Mouse (Mus musculus): ENCODE measurements around the gene Mvk. TPM values are rescaled to one million over a fixed set of nuclear protein-coding genes. Genes with fewer than 3 reads are reported as not detected.

Gene Mvk
- polyA plus RNA-seq, 2 experiments = 48.8 to 57.0 TPM

GRCm38 (mm10) chr5:114507394-114507793, 63.3 kb downstream of the Mvk start:
- ATAC-seq (ENCODE audit: low FRiP score, low read depth) (no peak), DNase-seq (ENCODE audit: low spot score) (no peak)
- Histone ChIP-seq H3K9me3 (ENCODE audit: control insufficient read depth, low read length) (no peaks in the 10 kb centered on the region), H3K27me3 (ENCODE audit: control insufficient read depth, insufficient read depth, low read length) (no peaks in the 10 kb centered on the region), H3K27ac (replicated peaks; ENCODE audit: low read depth, low read length) (no peak overlapping the region), H3K4me3 (replicated peaks; ENCODE audit: low read length) (no peak overlapping the region), H3K4me2 (replicated peaks; ENCODE audit: low read depth, low read length, severe bottlenecking) (no peak overlapping the region), H3K9ac (ENCODE audit: low read depth, low read length, severe bottlenecking) (no peak overlapping the region), H3K4me1 (ENCODE audit: control insufficient read depth, insufficient read depth, low read length) (peaks cover 9% of the 10 kb centered on the region), H3K36me3 (ENCODE audit: control insufficient read depth, insufficient read depth, low read length) (no peaks in the 10 kb centered on the region)
- WGBS = 73% methylated on average over 12 of the region's 12 CpGs
- no peak for TF ChIP-seq POLR2A (IDR thresholded peaks at IDR 0.05; ENCODE audit: borderline replicate concordance, extremely low read depth, insufficient read depth, insufficient read length)

GRCm38 (mm10) chr5:114507964-114508363, 63.9 kb downstream of the Mvk start:
- ATAC-seq (ENCODE audit: low FRiP score, low read depth) (no peak), DNase-seq (ENCODE audit: low spot score) (no peak)
- H3K27ac ChIP-seq (replicated peaks; ENCODE audit: low read depth, low read length) = no peak overlapping the region
- no peak overlapping the region for H3K4me2 ChIP-seq (replicated peaks; ENCODE audit: low read depth, low read length, severe bottlenecking)
- no peaks in the 10 kb centered on the region for H3K27me3 ChIP-seq (ENCODE audit: control insufficient read depth, insufficient read depth, low read length)
- H3K4me1 ChIP-seq (ENCODE audit: control insufficient read depth, insufficient read depth, low read length) = peaks cover 13% of the 10 kb centered on the region
- no peak overlapping the region for H3K4me3 ChIP-seq (replicated peaks; ENCODE audit: low read length)
- WGBS = 48% methylated on average over 4 of the region's 4 CpGs
- TF ChIP-seq POLR2A (IDR thresholded peaks at IDR 0.05; ENCODE audit: borderline replicate concordance, extremely low read depth, insufficient read depth, insufficient read length) = no peak
- H3K36me3 ChIP-seq (ENCODE audit: control insufficient read depth, insufficient read depth, low read length) = no peaks in the 10 kb centered on the region
- no peak overlapping the region for H3K9ac ChIP-seq (ENCODE audit: low read depth, low read length, severe bottlenecking)
- no peaks in the 10 kb centered on the region for H3K9me3 ChIP-seq (ENCODE audit: control insufficient read depth, low read length)

DNA sequence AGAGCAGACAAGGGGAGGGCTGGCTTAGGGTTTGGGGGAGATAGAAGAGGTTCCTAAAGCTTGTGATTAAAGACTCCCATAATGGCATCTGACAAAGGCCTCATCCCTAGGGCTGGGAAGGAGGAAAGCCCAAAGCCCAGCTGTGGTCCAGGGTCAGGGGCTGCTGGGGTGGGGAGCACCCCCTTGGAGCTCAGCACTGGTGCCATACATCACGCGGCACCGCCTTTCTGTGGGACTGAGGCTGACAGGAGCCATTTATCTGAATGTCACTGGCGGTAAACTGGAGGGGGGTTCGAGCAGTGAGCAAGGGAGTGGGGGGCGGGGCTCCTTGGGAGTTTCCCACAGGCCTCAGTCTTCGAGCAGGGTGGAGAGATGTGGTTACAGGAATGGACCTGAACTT, 65.4 kb downstream of the Mvk start:
- DNase-seq (ENCODE audit: low spot score) (no peak), ATAC-seq (ENCODE audit: low FRiP score, low read depth) (no peak)
- Histone ChIP-seq H3K27ac (replicated peaks; ENCODE audit: low read depth, low read length) (no peak overlapping the region), H3K36me3 (ENCODE audit: control insufficient read depth, insufficient read depth, low read length) (no peaks in the 10 kb centered on the region), H3K4me3 (replicated peaks; ENCODE audit: low read length) (no peak overlapping the region), H3K4me1 (ENCODE audit: control insufficient read depth, insufficient read depth, low read length) (peaks cover 25% of the 10 kb centered on the region), H3K9ac (ENCODE audit: low read depth, low read length, severe bottlenecking) (no peak overlapping the region), H3K4me2 (replicated peaks; ENCODE audit: low read depth, low read length, severe bottlenecking) (no peak overlapping the region), H3K9me3 (ENCODE audit: control insufficient read depth, low read length) (no peaks in the 10 kb centered on the region), H3K27me3 (ENCODE audit: control insufficient read depth, insufficient read depth, low read length) (0 out of 2 replicates have a peak, but pooled peaks cover 3% of the 10 kb centered on the region)
- no peak for TF ChIP-seq POLR2A (IDR thresholded peaks at IDR 0.05; ENCODE audit: borderline replicate concordance, extremely low read depth, insufficient read depth, insufficient read length)
- 69% methylated on average over 6 of the region's 7 CpGs for WGBS

Small RNA genes lying within 50 kb of the gene (microRNA-seq; reads per million reads assigned to microRNA genes)
- not detected for gene Mir7027

Other genes starting within 250 kb of the Mvk start
- 0.09 and 0.13 TPM in 2 replicates for gene Foxn4, start 170.5 kb upstream of the Mvk start, polyA plus RNA-seq (2012; rRNA removed)
- not detected in 2 replicates for gene Foxn4, start 170.5 kb upstream of the Mvk start, polyA plus RNA-seq (2014; fragmentation: Nextera tagmentation; extraction: Ambion mirVana)
- 1.6 TPM in 2 replicates for gene Myo1h, start 155.1 kb upstream of the Mvk start, polyA plus RNA-seq (2012; rRNA removed)
- 2.2 and 2.4 TPM in 2 replicates for gene Myo1h, start 155.1 kb upstream of the Mvk start, polyA plus RNA-seq (2014; fragmentation: Nextera tagmentation; extraction: Ambion mirVana)
- gene Kctd10, start 63.8 kb upstream of the Mvk start, polyA plus RNA-seq (2012; rRNA removed) = 89.4 and 93.1 TPM in 2 replicates
- gene Kctd10, start 63.8 kb upstream of the Mvk start, polyA plus RNA-seq (2014; fragmentation: Nextera tagmentation; extraction: Ambion mirVana) = 103 and 105 TPM in 2 replicates
- 57.6 and 78.4 TPM in 2 replicates for gene Ube3b, start 63.7 kb upstream of the Mvk start, polyA plus RNA-seq (2012; rRNA removed)
- gene Ube3b, start 63.7 kb upstream of the Mvk start, polyA plus RNA-seq (2014; fragmentation: Nextera tagmentation; extraction: Ambion mirVana) = 51.2 and 56.4 TPM in 2 replicates
- 41.3 and 41.6 TPM in 2 replicates for gene Mmab, start 209 bp upstream of the Mvk start, polyA plus RNA-seq (2012; rRNA removed)
- gene Mmab, start 209 bp upstream of the Mvk start, polyA plus RNA-seq (2014; fragmentation: Nextera tagmentation; extraction: Ambion mirVana) = 29.4 and 30.4 TPM in 2 replicates
- gene Fam222a, start 123.7 kb downstream of the Mvk start, polyA plus RNA-seq (2012; rRNA removed) = 1.5 and 2.2 TPM in 2 replicates
- gene Fam222a, start 123.7 kb downstream of the Mvk start, polyA plus RNA-seq (2014; fragmentation: Nextera tagmentation; extraction: Ambion mirVana) = 0.86 and 1.1 TPM in 2 replicates
- gene Trpv4, start 214.2 kb downstream of the Mvk start, polyA plus RNA-seq (2012; rRNA removed) = 44.9 and 68.2 TPM in 2 replicates
- 12.9 TPM in 2 replicates for gene Trpv4, start 214.2 kb downstream of the Mvk start, polyA plus RNA-seq (2014; fragmentation: Nextera tagmentation; extraction: Ambion mirVana)
- gene Gltp, start 246.7 kb downstream of the Mvk start, polyA plus RNA-seq (2012; rRNA removed) = 132 and 144 TPM in 2 replicates
- gene Gltp, start 246.7 kb downstream of the Mvk start, polyA plus RNA-seq (2014; fragmentation: Nextera tagmentation; extraction: Ambion mirVana) = 229 and 289 TPM in 2 replicates

All from limb, embryonic 14.5 days (tissue).